Mouse (Mus musculus): Measurements from ENCODE around the gene Scaf4. TPM values are rescaled to one million over a fixed set of nuclear protein-coding genes. Genes with fewer than 3 reads are reported as not detected.

Gene Scaf4
- total RNA-seq, 2 experiments from 2014 or later, result 48.2 to 51.3 TPM

DNA sequence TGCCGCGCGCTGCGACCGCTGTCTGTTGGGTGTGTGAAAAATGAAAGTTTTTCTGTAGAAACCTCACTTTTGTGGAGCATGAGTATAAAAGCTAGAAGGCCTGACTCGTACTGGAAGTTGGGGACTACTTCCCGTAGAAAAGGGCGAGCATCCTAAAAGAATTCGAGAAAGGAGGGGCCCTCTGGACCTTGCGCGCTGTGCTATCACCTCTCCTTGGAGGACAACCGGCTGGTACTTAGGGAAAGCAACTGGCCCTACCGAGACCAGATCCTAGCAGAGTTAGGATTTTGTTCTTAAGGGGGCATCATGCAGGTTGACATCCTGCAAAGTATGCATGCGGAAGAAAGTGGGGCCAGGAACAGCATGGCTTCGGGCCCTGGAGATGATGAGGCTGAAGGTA lies 613 bp upstream of the Scaf4 start:
- intact Hi-C loops (cut with DNase I), result no loop called here
- TF ChIP-seq CTCF (IDR thresholded peaks at IDR 0.05), result no peak
- Histone ChIP-seq H3K4me3 (peak overlapping the region; percentile 99), H3K27ac (peak overlapping the region; percentile 58)
- no peak for DNase-seq (ENCODE audit: extremely low spot score in 1 of 2, low spot score in 2 of 2)

DNA sequence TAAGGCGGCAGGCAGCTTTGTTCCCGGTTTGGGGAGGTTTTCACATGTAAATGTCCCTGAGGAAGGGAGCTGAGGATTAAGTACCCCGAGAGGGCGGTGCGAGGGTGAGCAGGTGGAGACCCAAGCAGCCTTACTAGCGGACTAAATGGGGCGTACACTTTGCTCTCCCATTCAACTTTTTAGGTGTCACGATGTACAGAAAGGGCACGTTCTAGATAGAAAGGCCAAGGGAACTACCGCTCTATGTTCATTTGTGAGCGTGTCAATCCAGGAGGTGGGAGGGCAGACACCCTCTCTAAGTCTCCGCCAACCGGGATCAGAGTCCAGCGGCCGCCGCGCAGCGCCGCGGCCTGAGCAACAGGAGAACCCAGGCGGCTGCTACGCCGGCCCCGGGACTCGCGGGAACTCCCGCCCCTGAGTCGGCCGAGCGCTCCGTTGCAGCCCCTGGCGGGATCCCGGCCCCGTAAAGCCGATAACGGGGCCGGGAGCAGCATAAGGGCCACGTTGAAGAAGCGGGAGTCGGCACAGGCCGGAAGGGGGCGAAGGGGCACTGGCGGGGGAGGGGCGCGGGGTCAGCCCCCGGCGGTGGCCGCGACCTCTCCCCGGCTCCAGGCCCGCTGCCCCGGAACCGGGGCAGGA lies 918 bp downstream of the Scaf4 start:
- H3K27ac ChIP-seq, result peak overlapping the region; percentile 87
- intact Hi-C loops (cut with DNase I), result loop anchor here (2.0 kb wide), 1 partner anchor 63 kb away; the partner anchor contains the start of gene Sod1
- H3K4me3 ChIP-seq, result peak overlapping the region; percentile 99
- TF ChIP-seq CTCF (IDR thresholded peaks at IDR 0.05), result no peak; the same call in 1 of the 2 replicates
- peak; percentile 31 for DNase-seq (ENCODE audit: extremely low spot score in 1 of 2, low spot score in 2 of 2)

DNA sequence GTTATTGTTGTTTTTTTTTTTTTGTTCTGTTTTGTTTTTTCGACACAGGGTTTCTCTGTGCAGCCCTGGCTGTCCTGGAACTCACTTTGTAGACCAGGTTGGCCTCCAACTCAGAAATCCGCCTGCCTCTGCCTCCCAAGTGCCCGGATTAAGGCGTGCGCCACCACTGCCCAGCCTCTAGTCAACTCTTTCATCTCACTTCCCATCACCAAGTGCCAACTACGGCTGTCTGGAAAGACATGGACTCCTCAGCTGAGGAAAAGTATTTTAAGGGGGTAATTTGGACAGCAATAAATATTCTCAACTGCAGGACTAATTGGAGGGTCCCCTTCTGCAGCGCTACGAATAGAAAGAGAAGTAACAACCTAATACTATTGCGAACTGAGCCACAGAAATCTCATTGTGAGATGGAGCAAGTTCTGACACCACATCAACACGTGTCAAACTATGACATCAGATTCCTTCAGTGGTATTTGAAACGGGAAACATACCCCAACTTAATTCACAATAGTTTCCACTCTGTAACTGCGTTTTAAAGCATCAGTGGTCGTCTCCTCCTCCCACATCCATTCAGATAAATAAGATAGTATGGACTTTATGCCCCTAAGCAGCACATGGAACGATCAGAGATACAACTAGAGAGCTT lies 1.6 kb downstream of the Scaf4 start:
- intact Hi-C loops (cut with DNase I), result loop anchor here (2.0 kb wide), 1 partner anchor 62 kb away; the partner anchor contains the start of gene Sod1
- no peak overlapping the region; the same call in 1 of the 2 replicates for H3K27ac ChIP-seq
- no peak for TF ChIP-seq CTCF (IDR thresholded peaks at IDR 0.05)
- no peak for DNase-seq (ENCODE audit: extremely low spot score in 1 of 2, low spot score in 2 of 2)
- peak overlapping the region; percentile 99 for H3K4me3 ChIP-seq

DNA sequence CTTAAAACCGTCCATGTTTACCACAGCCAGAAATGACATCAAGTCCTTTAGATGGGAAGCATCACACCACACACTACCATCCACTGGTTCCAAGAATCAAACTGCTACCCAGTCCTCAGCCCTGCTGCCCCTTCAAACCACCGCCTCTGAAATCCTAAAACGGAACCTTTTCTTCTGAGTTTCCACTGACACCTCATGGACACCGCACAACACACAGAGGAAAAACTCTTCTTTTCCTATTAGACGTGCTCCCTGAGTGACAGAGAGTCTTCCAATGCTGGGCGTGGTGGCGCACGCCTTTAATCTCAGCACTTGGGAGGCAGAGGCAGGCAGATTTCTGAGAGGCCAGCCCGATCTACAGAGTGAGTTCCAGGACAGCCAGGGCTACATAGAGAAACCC lies 2.9 kb downstream of the Scaf4 start:
- no peak overlapping the region for H3K4me3 ChIP-seq
- H3K27ac ChIP-seq, result no peak overlapping the region
- intact Hi-C loops (cut with DNase I), result no loop called here
- no peak for DNase-seq (ENCODE audit: extremely low spot score in 1 of 2, low spot score in 2 of 2)
- no peak for TF ChIP-seq CTCF (IDR thresholded peaks at IDR 0.05)

DNA sequence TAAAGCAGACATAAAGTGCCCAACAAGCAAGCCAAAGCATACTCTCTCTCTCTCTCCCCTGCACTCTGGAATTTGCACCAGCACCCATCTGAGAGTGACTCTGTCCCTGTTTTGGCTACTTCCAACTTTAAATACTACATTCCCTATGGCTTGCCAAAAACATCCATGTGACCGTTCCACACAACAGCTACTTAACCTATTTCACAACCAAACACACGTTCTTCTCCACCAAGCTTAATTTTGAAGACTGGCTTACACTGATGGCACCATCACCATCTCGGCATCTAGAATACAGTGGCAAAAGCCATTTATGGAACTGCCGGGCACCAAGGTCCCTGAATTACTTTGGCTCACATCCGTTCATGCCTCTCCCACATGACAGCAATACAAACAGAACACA lies 3.3 kb downstream of the Scaf4 start:
- DNase-seq (ENCODE audit: extremely low spot score in 1 of 2, low spot score in 2 of 2), result no peak
- intact Hi-C loops (cut with DNase I), result no loop called here
- no peak for TF ChIP-seq CTCF (IDR thresholded peaks at IDR 0.05)
- no peak overlapping the region for H3K27ac ChIP-seq
- no peak overlapping the region for H3K4me3 ChIP-seq

DNA sequence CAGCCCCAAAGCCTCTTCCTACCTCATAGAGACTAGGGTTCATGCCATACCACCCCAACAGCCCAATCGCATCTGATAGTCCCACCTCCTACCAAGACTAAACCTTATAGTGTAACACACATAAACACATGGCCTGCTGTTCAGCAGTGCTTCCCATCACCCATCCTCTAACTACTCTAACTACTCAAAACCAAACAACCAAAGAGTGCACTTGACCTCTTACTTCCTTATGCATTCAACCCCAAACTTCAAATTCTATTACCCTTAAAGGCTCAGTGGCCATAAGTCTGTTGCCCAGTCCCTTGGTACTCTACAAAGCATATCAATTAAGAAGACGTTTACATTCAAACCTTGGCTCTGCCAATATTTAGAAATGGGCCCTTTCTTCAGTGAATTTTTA lies 3.8 kb downstream of the Scaf4 start:
- Histone ChIP-seq H3K4me3 (no peak overlapping the region), H3K27ac (no peak overlapping the region)
- TF ChIP-seq CTCF (IDR thresholded peaks at IDR 0.05), result no peak
- intact Hi-C loops (cut with DNase I), result no loop called here
- no peak for DNase-seq (ENCODE audit: extremely low spot score in 1 of 2, low spot score in 2 of 2)

DNA sequence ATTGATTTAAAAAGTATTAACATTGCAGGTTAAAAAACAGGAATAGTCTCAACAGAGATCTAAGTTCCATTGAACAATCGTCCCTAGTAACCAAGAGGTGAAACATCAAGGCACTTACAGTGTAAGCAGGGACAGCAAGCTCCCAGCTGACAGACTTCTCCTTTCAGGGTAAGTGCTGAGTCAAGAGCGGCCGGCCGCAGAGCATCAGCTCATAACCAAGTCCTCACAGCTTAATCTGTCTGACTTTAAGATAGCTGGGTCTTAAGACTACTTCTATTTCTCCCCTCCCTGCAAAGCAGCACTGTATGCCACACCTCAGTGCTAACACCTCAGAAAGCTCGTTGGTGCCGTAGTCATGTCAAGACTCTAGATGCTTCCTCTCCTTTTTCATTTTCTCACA lies 5.2 kb downstream of the Scaf4 start:
- Histone ChIP-seq H3K4me3 (no peak overlapping the region), H3K27ac (no peak overlapping the region)
- no peak for DNase-seq (ENCODE audit: extremely low spot score in 1 of 2, low spot score in 2 of 2)
- no peak for TF ChIP-seq CTCF (IDR thresholded peaks at IDR 0.05)
- intact Hi-C loops (cut with DNase I), result no loop called here

DNA sequence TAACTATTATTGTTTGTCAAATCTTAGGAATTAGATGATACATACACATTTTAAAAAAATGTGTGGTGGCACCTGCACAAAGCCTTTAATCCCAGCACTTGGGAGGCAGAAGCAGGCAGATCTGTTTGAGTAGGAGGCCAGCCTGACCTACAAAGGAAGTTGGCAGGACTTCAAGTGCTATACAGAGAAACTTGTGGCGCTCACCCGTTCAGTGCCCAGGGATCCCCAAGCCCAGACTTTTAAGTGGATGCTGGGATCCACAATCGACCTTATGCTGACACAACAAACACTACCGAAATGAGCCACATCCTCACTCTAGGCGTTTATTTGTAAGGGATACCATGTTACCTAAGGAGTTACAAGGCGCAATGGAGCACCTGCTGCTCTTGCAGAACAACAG lies 8.8 kb downstream of the Scaf4 start:
- intact Hi-C loops (cut with DNase I), result no loop called here
- TF ChIP-seq CTCF (IDR thresholded peaks at IDR 0.05), result no peak
- Histone ChIP-seq H3K27ac (no peak overlapping the region), H3K4me3 (no peak overlapping the region)
- no peak for DNase-seq (ENCODE audit: extremely low spot score in 1 of 2, low spot score in 2 of 2)

DNA sequence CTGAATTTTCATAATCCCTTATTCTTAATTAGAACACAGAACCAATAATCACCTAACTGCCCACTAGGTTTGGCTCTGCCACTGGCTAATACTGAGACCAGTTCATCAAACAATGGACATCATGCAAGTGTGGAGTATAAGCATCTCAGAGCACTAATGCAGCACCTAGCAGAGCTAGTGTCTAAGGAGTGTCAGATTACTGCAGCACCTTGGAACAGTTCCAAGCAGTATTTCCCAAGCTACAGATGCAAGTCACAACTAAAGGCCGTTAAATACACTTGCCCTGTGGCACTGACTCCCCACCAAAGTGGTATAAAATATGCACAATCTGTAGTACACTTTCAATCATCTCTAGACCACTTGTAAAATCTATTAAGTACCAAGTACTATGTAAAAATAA lies 17.7 kb downstream of the Scaf4 start:
- intact Hi-C loops (cut with DNase I), result no loop called here
- no peak for DNase-seq (ENCODE audit: extremely low spot score in 1 of 2, low spot score in 2 of 2)
- Histone ChIP-seq H3K27ac (no peak overlapping the region), H3K4me3 (no peak overlapping the region)
- TF ChIP-seq CTCF (IDR thresholded peaks at IDR 0.05), result no peak

DNA sequence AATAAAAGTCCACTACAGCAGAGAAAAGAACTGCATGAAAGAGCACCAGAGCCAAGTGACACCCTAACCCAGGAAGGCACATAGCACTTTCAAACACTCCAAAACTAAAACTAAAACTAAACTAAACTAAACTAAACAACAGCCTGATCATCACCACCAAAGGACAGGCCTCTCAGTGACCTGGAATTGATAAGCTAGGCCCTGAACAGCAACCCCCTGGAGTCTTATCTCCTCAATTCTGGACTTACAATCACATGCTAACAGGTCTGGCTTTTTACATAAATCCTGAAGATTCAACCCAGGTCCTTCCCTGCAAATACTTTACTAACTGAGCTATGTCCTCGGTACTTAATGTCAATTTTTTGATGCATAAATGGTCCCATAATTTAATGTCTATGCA lies 19.2 kb downstream of the Scaf4 start:
- DNase-seq (ENCODE audit: extremely low spot score in 1 of 2, low spot score in 2 of 2), result no peak
- no peak for TF ChIP-seq CTCF (IDR thresholded peaks at IDR 0.05)
- intact Hi-C loops (cut with DNase I), result no loop called here
- Histone ChIP-seq H3K27ac (no peak overlapping the region), H3K4me3 (no peak overlapping the region)

DNA sequence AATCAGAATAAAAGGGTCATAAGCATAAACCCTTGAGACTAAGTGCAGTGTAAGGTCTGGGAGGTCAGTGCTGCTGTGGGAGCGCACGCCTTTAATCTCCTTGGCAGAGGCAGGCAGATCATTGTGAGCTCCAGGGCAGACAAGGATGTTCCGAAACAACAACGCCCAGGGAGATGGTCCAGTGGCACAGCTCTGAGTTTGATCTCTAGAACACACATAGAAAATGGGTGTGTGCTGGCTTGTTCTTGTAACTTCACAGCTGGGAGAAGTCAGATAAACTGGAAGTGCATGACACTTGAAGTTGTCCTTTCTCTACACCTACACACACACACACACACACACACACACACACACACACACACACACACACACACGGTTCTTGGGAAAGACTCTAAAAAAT lies 20.3 kb downstream of the Scaf4 start:
- H3K4me3 ChIP-seq, result no peak overlapping the region
- TF ChIP-seq CTCF (IDR thresholded peaks at IDR 0.05), result no peak
- no peak for DNase-seq (ENCODE audit: extremely low spot score in 1 of 2, low spot score in 2 of 2)
- intact Hi-C loops (cut with DNase I), result no loop called here
- no peak overlapping the region for H3K27ac ChIP-seq

DNA sequence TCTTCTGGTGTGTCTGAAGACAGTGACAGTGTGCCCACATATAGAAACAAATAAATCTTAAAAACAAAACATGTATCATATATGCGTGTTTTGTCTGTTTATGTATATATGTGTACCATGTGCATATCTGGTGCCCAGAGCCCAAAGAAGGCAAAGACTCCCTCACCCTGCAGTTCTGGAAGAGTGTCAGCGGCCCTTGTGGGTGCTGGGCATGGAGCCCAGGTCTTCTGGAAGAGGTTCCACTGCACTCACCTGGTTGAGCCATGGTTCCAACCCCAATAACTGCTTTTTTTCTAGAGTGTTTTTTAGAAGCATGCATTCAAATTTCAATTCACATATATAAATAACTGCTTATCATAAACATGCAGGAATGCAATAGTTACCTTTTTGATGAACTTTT lies 22.5 kb downstream of the Scaf4 start:
- intact Hi-C loops (cut with DNase I), result no loop called here
- no peak for DNase-seq (ENCODE audit: extremely low spot score in 1 of 2, low spot score in 2 of 2)
- no peak for TF ChIP-seq CTCF (IDR thresholded peaks at IDR 0.05)
- no peak overlapping the region for H3K27ac ChIP-seq
- H3K4me3 ChIP-seq, result no peak overlapping the region

DNA sequence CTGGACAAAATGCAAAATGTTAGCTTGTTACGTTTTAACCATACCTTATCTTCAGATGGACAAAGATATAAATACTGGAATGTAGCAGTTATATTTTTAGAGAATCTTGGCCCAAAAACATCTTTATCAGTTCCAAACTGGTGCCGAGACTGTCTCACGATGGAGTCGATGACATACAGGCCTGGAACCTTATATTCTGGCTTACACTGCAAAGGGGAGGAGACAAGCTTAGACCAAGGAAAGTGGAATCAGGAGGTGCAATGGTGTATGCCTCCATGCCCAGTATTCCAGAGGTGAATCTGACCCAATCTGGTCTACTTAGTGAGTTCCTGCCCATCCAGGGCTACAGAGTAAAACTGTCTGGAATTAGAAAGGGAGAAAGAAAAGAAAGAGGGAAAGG lies 24.2 kb downstream of the Scaf4 start:
- Histone ChIP-seq H3K4me3 (no peak overlapping the region), H3K27ac (no peak overlapping the region)
- intact Hi-C loops (cut with DNase I), result no loop called here
- DNase-seq (ENCODE audit: extremely low spot score in 1 of 2, low spot score in 2 of 2), result no peak
- TF ChIP-seq CTCF (IDR thresholded peaks at IDR 0.05), result no peak
